20 mouse cellular contexts compared by ENCODE assay signal in genomic region chr9:67533260-67533659, GRCm38 (mm10). TPM values are rescaled to one million over a fixed set of nuclear protein-coding genes. Genes with fewer than 3 reads are reported as not detected.
DNase-seq lines count a peak whose midpoint lies in the region; ATAC-seq and TF ChIP-seq lines count a peak whose summit lies in the region.
"Had no signal": no experiment of that assay in that cellular context is flagged by ENCODE, and none has a peak within 500 bp of the region (broad histone marks: within the 10 kb centered on the region; RNA-seq: fewer than 3 reads in every experiment).

No protein-coding gene starts in this region.

- no peak overlapping the region for H3K4me3 ChIP-seq in kidney, adult 2 months (ENCODE audit: insufficient read depth, low read depth, low read length)
- no peak overlapping the region for H3K4me3 ChIP-seq in kidney, postnatal 0 days (replicated peaks; ENCODE audit: low read depth, low read length)
- no peak overlapping the region for H3K4me3 ChIP-seq in brown adipose tissue, adult 24 weeks (ENCODE audit: insufficient read depth, low read depth, low read length)
- H3K4me3 ChIP-seq: embryonic facial prominence, embryonic 12.5 days; forebrain, embryonic 15.5 days; heart, embryonic 13.5 days had no signal

- ATAC-seq in kidney, postnatal 0 days (replicated peaks; ENCODE audit: low FRiP score, low read depth), result no peak
- ATAC-seq: activated CD4-positive, CD25-positive, alpha-beta regulatory T cell, adult 4 months; CD4-positive, CD25-positive, alpha-beta regulatory T cell, adult 4 months; forebrain, embryonic 15.5 days had no signal

- TF ChIP-seq CTCF in kidney, adult 2 months (conservative IDR thresholded peaks at IDR 0.05; ENCODE audit: insufficient read depth, insufficient read length, low read depth, low read length), result no peak
- no peak for TF ChIP-seq CTCF in kidney, postnatal 0 days (IDR thresholded peaks at IDR 0.05; ENCODE audit: low read depth)

- WGBS in kidney, adult 2 months, result 44% methylated on average over 5 of the region's 5 CpGs
- 25% methylated on average over 5 of the region's 5 CpGs for WGBS in kidney, postnatal 0 days

- H3K4me2 ChIP-seq in kidney, postnatal 0 days (ENCODE audit: low read length), result no peak overlapping the region
- H3K4me2 ChIP-seq: embryonic facial prominence, embryonic 12.5 days; forebrain, embryonic 15.5 days; heart, embryonic 13.5 days had no signal

- peaks cover 7% of the 10 kb centered on the region; the same call in 1 of the 2 replicates for H3K4me1 ChIP-seq in kidney, adult 2 months (ENCODE audit: control insufficient read depth, insufficient read depth, low read length)
- peaks cover 9% of the 10 kb centered on the region; the same call in 1 of the 2 replicates for H3K4me1 ChIP-seq in kidney, postnatal 0 days (replicated peaks; ENCODE audit: insufficient read depth, low read length)
- peaks cover 13% of the 10 kb centered on the region for H3K4me1 ChIP-seq in brown adipose tissue, adult 24 weeks (ENCODE audit: control insufficient read depth, insufficient read depth, insufficient read length, low read length)
- H3K4me1 ChIP-seq: forebrain, embryonic 15.5 days had no signal

- H3K27me3 ChIP-seq in kidney, adult 2 months (replicated peaks; ENCODE audit: control insufficient read depth, insufficient read depth, low read length), result no peaks in the 10 kb centered on the region
- no peaks in the 10 kb centered on the region for H3K27me3 ChIP-seq in kidney, postnatal 0 days (ENCODE audit: insufficient read depth, low read length)
- H3K27me3 ChIP-seq: embryonic facial prominence, embryonic 12.5 days; forebrain, embryonic 15.5 days; heart, embryonic 13.5 days had no signal

- no peaks in the 10 kb centered on the region for H3K9me3 ChIP-seq in kidney, postnatal 0 days (replicated peaks; ENCODE audit: low read length)
- H3K9me3 ChIP-seq: embryonic facial prominence, embryonic 12.5 days; forebrain, embryonic 15.5 days; G1E; heart, embryonic 13.5 days had no signal

- no peak for TF ChIP-seq POLR2A in kidney, adult 2 months (IDR thresholded peaks at IDR 0.05; ENCODE audit: low read depth, low read length)

- no peaks in the 10 kb centered on the region for H3K36me3 ChIP-seq in kidney, adult 2 months (ENCODE audit: control insufficient read depth, insufficient read depth, low read length)
- no peaks in the 10 kb centered on the region for H3K36me3 ChIP-seq in kidney, postnatal 0 days (ENCODE audit: insufficient read depth, low read length)
- H3K36me3 ChIP-seq: embryonic facial prominence, embryonic 12.5 days; forebrain, embryonic 15.5 days; G1E; heart, embryonic 13.5 days had no signal

- H3K27ac ChIP-seq in kidney, adult 2 months (ENCODE audit: insufficient read depth, low read depth, low read length), result no peak overlapping the region
- H3K27ac ChIP-seq in kidney, postnatal 0 days, result no peak overlapping the region
- H3K27ac ChIP-seq in brown adipose tissue, adult 24 weeks (replicated peaks; ENCODE audit: low read depth, low read length), result peak overlapping the region; percentile 31; the same call in 1 of the 2 replicates
- H3K27ac ChIP-seq: embryonic facial prominence, embryonic 12.5 days; forebrain, embryonic 15.5 days; heart, embryonic 13.5 days had no signal

- no peak overlapping the region for H3K9ac ChIP-seq in kidney, postnatal 0 days (ENCODE audit: low read depth, low read length)
- H3K9ac ChIP-seq: embryonic facial prominence, embryonic 12.5 days; forebrain, embryonic 15.5 days; heart, embryonic 13.5 days had no signal

- DNase-seq in adrenal gland, postnatal 14 days, result peak; percentile 24
- DNase-seq in adrenal gland, postnatal 4 days (ENCODE audit: low spot score in 2 of 2), result no peak
- peak; percentile 17 for DNase-seq in kidney, adult 2 months
- no peak for DNase-seq in kidney, postnatal 36 days
- DNase-seq in kidney, postnatal 0 days (ENCODE audit: low spot score), result peak; percentile 58
- no peak for DNase-seq in kidney, adult 11 months
- DNase-seq in thymus, postnatal 10 days (ENCODE audit: low spot score in 2 of 2), result no peak
- DNase-seq: adrenal gland, adult 2 months; adrenal gland, postnatal 36 days; B cell, adult 2 months; cerebellum, adult 11-12 months; cerebellum, adult 9-10 months; heart, postnatal 36 days had no signal

RNA-seq across cellular contexts. Expression of gene Tln2, which starts 26.2 kb away (rescaled TPM):
- 24.6 and 27.1 TPM in 2 replicates for total RNA-seq in adrenal gland, postnatal 14 days (2021)
- total RNA-seq in adrenal gland, postnatal 4 days (2021), result 10 to 100 TPM; 42.4 to 46.0 TPM
- 113 and 129 TPM in 2 replicates for polyA plus RNA-seq in kidney, adult 2 months (2012; rRNA removed)
- polyA plus RNA-seq in kidney, postnatal 0 days (2015; fragmentation: Nextera tagmentation; extraction: Ambion mirVana), result 24.8 and 25.6 TPM in 2 replicates
- 12.0 and 16.7 TPM in 2 replicates for polyA plus RNA-seq in brown adipose tissue, adult 24 weeks (2012; ENCODE audit: insufficient read depth, insufficient read length, missing spikeins)

Comparison
In these comparisons a context has a peak if more than half of its experiments do, and no peak if none do; other contexts are left out.
1. DNase-seq: peak in adrenal gland, postnatal 14 days (single experiment), kidney, adult 2 months (single experiment) and kidney, postnatal 0 days (single experiment); none in adrenal gland, postnatal 4 days (0 of 2), kidney, postnatal 36 days (0 of 2), kidney, adult 11 months (single experiment) and thymus, postnatal 10 days (0 of 2).